Mouse (Mus musculus) ES-Bruce4 (cell line): ENCODE results near the gene Ahdc1.

Experiments used
- CTCF ChIP-seq: IDR thresholded peaks from one replicate; pipeline ENCODE4 v1.8.1; 2011; ENCODE audit warnings: low read depth, low read length
- POLR2A ChIP-seq: IDR thresholded peaks from one replicate; pipeline ENCODE4 v1.8.1; 2011; ENCODE audit warnings: low read length; ENCODE audit not compliant: insufficient read depth

DNA sequence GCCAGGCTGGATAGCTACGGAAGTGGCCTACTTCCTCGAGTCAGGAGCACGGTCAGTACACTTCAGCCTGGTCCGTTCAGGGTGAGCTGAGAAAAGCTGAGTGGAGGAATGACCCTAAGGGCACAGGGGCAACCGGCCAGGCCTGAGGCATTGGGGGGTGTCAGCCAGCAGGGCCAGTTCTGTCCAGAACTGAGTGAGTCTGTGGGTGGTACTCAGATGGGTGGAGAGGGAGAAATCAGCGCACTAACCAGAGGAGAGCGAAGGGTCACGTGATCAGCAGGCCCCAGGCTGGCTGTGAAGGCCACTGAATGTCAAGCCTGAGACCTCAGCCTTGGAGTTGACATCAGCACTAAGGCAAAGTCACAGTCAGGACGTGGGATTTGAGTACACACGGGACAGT, 23.4 kb downstream of the Ahdc1 start:
- TF ChIP-seq CTCF (no peak), POLR2A (no peak)
